Mouse (Mus musculus): Measurements from ENCODE around the gene Golim4.

- no peak for TF ChIP-seq NRF1 (IDR thresholded peaks at IDR 0.05; ENCODE audit: insufficient read depth, low read depth, low read length, poor library complexity, severe bottlenecking)
- TF ChIP-seq CTCF (IDR thresholded peaks at IDR 0.05 in 2 of 3, conservative IDR thresholded peaks at IDR 0.05 in 1 of 3; ENCODE audit: control insufficient read depth in 1 of 3, insufficient read depth in 1 of 3, low read depth in 2 of 3, low read length in 3 of 3, poor library complexity in 1 of 3, severe bottlenecking in 1 of 3) = no peak
These were observed 8.1 kb downstream of the Golim4 start for GRCm38 (mm10) chr3:75948541-75949095.
